Mouse (Mus musculus) A20 (cell line): ENCODE measurements around the gene Gm10382.
"Not testable (repeated sequence)": the region's sequence is repeated elsewhere in the genome, so short reads cannot be mapped to it uniquely, and the experiment has no call there.

ENCODE experiments used
- DNase-seq: peaks from one replicate; pipeline ENCODE4 v3.0.0-alpha.2; 2011; ENCODE audit warnings: low read depth, low spot score

The Gm10382 gene

DNA sequence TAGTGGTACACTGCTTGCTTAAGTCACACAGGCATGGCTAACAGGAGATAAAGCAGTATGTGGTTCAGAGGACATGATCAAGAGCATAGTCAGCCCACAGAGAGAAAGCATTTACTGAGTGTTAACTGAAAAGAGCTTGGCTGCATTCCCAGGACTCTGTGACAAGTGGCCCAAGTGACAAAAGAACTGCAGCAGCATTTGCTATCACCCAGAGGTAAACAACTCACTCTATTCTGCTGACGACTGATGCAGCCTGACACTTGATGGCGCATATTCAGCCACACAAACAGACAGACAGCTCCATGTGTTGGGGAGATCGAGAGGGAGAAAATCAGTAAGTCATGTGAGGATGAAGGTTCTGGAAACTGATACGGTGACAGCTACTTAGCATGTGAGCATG lies 24.6 kb downstream of the Gm10382 start:
- DNase-seq: no peak

DNA sequence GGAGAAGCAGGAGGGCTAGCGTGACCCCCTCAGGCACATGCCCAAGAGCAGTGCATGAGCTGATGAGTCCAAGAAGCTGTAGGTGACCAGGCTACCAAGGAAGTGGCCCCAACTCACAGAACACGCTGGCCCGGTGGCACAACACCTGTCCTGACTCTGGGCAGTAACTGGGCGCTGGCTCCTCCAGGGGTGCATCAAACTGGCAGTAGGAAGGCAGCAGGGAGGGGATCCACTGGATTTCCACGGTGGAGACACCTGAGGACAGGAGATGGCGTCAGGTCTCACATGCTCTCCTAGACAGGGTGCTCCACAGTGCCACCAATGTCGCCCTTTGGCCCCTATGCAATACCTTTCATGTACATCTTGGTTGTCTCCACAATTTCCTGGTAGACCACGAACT lies 27.1 kb downstream of the Gm10382 start:
- DNase-seq: no peak

DNA sequence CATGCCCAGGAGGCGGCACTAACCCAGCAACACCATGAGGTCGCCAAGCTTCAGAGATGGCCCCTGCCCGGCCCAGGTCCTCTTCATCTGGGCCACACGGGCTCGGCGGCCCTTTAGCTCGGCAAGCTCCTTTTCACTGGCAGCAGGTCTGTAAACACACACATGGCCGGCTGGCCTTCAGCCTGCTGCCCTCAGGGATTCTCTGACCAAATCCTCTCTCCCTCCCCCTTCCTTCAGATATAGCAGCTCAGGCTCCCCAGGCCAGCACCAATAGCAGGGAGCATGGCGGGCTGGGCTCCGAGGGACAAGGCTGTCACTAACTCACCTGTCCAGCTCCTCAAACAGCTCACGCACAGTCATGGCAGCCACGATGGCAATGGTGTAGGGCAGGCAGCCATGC lies 29.5 kb downstream of the Gm10382 start:
- no peak for DNase-seq

DNA sequence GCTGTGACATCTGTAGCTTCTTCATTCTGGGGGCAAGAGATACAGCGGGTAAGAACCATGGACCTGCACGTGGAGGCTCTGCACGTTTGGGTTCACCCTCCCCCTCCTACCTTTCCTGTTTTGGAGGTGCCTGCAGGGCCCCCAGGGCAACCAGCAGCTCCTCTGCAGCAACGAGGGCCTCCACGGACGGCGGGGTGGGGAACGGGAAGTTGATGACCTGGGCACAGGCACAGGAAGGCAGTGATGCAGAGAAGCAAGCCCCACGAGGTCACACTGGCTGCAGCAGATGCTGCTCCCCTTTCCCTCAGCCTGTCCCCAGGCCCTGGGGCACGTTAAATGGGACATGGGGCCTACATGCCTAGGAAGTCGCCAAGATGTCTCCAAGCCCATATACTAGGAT lies 30.0 kb downstream of the Gm10382 start:
- no peak for DNase-seq

DNA sequence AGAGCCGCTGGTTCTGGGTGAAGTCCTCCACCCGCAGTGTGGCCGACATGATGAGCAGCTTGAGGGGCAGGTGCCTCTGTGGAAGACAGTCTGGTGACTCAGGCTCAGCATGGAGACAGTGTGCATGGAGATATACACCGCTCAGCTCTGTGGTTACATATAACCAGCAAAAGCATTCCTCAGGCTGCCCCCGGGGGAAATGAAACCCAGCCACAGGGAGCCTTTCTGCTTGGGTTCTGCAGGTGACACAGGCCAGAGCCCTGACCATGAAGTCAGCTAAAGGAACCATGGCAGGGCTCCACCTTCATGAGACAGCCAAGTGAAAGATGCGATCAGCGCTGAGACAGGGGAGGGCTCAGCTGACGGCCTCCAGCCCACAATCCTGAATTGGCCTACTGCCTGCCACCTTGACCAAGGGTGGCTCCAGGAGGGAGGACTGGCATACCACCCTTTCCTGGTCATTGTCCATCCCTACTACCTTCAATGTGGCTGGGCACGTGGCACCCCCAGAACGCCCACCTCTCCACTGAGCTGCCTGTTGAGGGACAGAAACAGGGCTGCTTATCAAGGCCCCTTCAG lies 36.7 kb downstream of the Gm10382 start:
- peak; percentile 57 for DNase-seq

DNA sequence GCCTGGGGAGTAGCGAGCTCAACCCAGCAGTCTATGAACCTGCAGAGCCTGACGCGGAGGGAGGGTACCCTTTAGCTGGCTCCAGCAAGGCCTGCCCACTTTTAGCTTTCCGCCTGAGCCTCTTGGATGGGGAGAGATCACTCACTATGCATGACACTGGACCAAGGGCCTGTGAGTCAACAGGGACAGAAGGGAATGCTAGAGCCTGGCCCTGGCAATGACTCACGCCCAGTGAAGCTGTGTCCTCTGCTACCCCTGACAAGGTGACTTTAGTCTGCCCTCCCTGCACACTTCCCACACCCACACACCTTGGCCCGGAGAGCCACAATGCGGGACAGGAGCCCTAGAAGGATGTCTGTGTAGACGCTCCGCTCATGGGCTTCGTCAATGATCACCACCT lies 37.2 kb downstream of the Gm10382 start:
- DNase-seq: no peak

DNA sequence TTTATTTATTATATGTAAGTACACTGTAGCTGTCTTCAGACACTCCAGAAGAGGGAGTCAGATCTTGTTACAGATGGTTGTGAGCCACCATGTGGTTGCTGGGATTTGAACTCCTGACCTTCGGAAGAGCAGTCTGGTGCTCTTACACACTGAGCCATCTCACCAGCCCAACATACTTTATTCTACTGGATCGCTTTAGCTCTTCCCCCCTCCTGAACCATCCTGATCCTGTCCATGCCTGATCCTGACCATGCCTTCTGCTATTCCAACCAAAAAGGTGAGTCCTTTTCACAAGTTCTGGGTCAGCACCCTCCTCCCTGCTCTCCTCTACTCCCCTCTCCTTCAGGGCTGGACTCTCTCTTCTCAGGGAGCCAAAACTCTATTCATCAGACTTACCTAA lies 43.2 kb downstream of the Gm10382 start:
- DNase-seq: not testable (repeated sequence)

DNA sequence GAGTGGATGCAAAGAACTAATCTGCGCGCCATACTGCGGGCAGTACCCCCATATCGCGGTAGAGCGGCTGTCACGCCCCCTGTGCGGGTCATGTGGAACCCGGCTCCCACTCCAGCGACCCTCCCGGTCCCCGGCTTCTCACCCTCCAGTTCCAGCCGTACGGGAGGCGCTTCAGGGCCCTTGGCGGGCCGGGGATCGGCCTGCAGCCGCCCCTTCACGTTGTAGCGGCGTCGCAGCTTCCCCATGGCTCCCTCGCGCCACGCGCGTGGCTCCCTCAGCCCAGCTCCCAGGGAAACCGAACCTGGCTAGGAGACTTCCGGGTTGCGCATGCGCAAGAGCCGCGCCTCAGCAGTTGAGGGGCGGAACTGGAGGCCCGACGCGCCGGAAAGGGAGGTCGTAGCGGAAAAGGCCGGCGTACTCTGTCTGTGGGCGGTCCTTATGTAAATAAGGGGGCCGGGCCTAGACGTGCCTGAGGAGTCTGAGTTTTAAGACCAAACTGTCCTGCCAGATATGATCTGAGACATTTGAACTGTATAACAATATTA lies 44.7 kb downstream of the Gm10382 start, which contains the start of gene Dhx37:
Dhx37 (minus strand) TSS at position 329 of the 545 bp plus-strand sequence.
- peak; percentile 98 for DNase-seq

DNA sequence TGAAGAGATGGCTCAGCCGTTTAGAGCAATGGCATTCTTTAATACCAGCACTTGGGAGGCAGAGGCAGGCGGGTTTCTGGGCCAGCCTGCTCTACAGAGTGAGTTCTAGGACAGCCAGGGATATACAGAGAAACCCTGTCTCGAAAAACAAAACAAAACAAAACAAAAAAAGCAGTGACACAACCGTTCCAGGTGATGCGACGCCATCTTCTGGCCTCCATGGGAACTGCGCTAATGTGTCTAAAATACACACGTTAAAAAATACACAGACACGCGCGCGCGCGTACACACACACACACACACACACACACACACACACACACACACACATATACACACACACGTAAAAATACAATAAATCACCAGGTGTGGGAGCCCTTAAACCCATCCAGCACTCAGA lies 45.2 kb downstream of the Gm10382 start:
- not testable (repeated sequence) for DNase-seq
